Mouse (Mus musculus) monocyte, adult 59 days (primary cell): ENCODE results near the gene Gm13275. TPM values are rescaled to one million over a fixed set of nuclear protein-coding genes. Genes with fewer than 3 reads are reported as not detected.

Source experiments
- total RNA-seq, 2 experiments: library from RNA; stranded (reverse); gene quantifications; one replicate each; pipeline ENCODE4 v1.2.4; 2023

Gm13275 gene
- not detected for total RNA-seq

GRCm38 (mm10) chr4:88793936-88794675 is at the start of gene Gm13275:
Gm13275 (plus strand) TSS chr4:88794487.

DNA sequence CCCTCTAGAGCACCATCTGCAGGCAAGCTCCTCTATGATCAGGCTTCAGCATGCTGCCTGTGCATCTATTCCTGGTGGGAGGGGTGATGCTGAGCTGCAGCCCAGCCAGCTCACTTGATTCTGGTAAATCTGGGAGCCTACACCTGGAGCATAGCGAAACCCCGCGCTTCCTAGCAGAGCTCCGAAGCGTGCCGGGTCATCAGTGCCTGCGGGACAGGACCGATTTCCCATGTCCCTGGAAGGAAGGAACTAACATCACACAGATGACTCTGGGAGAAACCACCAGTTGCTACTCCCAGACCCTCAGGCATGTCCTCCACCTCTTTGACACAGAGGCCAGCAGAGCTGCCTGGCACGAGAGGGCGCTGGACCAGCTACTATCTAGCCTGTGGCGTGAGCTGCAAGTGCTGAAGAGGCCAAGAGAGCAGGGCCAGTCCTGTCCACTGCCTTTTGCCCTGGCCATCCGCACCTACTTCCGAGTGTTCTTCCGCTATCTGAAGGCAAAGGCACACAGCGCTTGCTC is 39.4 kb upstream of the Gm13275 start, which contains the start of gene Gm13271:
TSS of gene Gm13271 (plus strand) at position 51 of the 523 bp plus-strand sequence.

GRCm38 (mm10) chr4:88759610-88760268 is 34.5 kb upstream of the Gm13275 start, which contains the start of gene Gm13283:
Gm13283 (plus strand) TSS chr4:88760119.

GRCm38 (mm10) chr4:88773534-88773933 is 20.8 kb upstream of the Gm13275 start, which contains the start of gene Gm13290:
Gm13290 (plus strand) TSS chr4:88773834.

GRCm38 (mm10) chr4:88776622-88777021 is 17.7 kb upstream of the Gm13275 start, which contains the start of gene Gm13289:
Gm13289 (plus strand) TSS chr4:88776922.

GRCm38 (mm10) chr4:88779550-88779949 is 14.7 kb upstream of the Gm13275 start, which contains the start of gene Gm13272:
Gm13272 (plus strand) TSS chr4:88779850.

GRCm38 (mm10) chr4:88781831-88782230 is 12.5 kb upstream of the Gm13275 start, which contains the start of gene Ifnz:
Ifnz (plus strand) TSS chr4:88782131.

DNA sequence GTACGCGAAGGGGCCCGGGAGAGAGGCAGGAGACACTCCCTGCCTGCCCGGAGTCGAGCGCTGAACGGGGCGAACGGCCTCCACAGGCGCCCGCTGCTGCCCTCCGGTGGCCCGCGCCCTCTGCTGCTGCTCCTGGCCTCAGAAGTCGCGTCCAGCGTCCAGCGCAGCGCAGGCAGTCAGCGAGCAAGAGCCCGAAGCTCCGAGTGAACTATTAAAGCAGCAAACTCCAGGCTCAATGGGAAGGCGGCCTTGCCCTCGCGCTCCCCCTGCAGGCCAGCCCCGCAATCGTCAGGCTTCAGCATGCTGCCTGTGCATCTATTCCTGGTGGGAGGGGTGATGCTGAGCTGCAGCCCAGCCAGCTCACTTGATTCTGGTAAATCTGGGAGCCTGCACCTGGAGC is 8.9 kb upstream of the Gm13275 start, which contains the start of gene Gm13276:
TSS of gene Gm13276 (plus strand) at position 301 of the 400 bp plus-strand sequence.

GRCm38 (mm10) chr4:88788402-88788801 is 5.9 kb upstream of the Gm13275 start, which contains the start of gene Gm13277:
Gm13277 (plus strand) TSS chr4:88788632.

DNA sequence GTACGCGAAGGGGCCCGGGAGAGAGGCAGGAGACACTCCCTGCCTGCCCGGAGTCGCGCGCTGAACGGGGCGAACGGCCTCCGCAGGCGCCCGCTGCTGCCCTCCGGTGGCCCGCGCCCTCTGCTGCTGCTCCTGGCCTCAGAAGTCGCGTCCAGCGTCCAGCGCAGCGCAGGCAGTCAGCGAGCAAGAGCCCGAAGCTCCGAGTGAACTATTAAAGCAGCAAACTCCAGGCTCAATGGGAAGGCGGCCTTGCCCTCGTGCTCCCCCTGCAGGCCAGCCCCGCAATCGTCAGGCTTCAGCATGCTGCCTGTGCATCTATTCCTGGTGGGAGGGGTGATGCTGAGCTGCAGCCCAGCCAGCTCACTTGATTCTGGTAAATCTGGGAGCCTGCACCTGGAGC is 3.0 kb upstream of the Gm13275 start, which contains the start of gene Gm13278:
TSS of gene Gm13278 (plus strand) at position 301 of the 400 bp plus-strand sequence.

GRCm38 (mm10) chr4:88797097-88797496 is 2.8 kb downstream of the Gm13275 start, which contains the start of gene Gm13279:
Gm13279 (plus strand) TSS chr4:88797397.

GRCm38 (mm10) chr4:88799365-88799764 is 5.1 kb downstream of the Gm13275 start, which contains the start of gene Gm13285:
Gm13285 (plus strand) TSS chr4:88799665.

GRCm38 (mm10) chr4:88802954-88803353 is 8.7 kb downstream of the Gm13275 start, which contains the start of gene Gm13287:
Gm13287 (plus strand) TSS chr4:88803254.

DNA sequence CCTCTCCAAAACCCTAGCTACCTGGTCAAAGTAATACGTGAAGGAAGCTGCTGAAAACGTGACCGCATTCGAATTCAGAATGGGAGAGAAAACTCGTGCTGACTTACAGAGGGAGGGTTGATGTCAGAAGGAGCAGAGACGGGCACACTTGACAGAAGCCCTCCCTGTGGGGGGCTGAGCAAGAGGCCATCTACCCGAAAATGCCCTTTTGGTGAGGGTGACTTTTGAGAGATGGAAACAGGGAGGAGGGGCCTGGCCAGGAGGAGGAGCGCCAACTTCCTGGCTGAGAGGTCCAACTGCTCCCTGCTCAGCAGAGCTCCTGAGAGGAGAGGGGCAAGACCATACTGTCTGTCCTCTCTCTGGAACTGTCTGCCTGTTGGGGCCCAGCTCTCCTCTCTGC is 10.9 kb downstream of the Gm13275 start, which contains the start of gene Gm13288:
TSS of gene Gm13288 (plus strand) at position 301 of the 400 bp plus-strand sequence.

GRCm38 (mm10) chr4:88815928-88816327 is 21.6 kb downstream of the Gm13275 start, which contains the start of gene Ifna7:
Ifna7 (plus strand) TSS chr4:88816228.

DNA sequence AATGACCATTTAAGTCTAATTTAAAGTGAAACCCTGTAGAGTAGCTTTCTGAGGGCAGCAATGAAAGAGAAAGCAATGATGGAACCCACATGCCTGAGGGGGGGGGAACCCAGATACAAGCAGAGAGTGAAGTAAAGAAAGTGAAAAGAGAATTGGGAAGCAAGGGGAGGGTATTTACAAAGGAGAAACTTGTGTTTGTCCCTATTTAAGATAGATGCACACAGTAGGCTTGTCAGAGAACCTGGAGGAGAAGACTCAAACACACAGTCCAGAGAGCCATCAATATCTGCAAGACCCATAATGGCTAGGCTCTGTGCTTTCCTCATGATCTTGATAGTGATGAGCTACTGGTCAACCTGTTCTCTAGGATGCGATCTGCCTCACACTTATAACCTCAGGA is 25.4 kb downstream of the Gm13275 start, which contains the start of gene Ifna11:
TSS of gene Ifna11 (plus strand) at position 301 of the 400 bp plus-strand sequence.

GRCm38 (mm10) chr4:88827116-88827515 is 32.8 kb downstream of the Gm13275 start, which contains the start of gene Ifna6:
Ifna6 (plus strand) TSS chr4:88827416.

DNA sequence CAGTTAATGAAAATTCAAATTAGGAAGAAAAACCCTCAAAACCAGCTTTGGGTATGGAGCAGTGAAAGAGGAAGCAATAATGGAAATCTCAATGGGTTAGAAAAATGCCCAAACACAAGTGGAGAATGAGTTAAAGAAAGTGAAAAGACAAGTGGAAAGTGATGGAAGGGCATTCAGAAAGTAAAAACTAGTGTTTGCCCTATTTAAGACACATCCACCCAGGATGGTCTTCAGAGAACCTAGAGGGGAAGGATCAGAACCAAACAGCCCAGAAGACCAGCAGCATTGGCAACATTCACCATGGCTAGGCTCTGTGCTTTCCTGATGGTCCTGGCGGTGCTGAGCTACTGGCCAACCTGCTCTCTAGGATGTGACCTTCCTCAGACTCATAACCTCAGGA is 40.9 kb downstream of the Gm13275 start, which contains the start of gene Ifna5:
TSS of gene Ifna5 (plus strand) at position 301 of the 400 bp plus-strand sequence.

GRCm38 (mm10) chr4:88841438-88841911 is 47.2 kb downstream of the Gm13275 start, which contains the start of gene Ifna4:
Ifna4 (plus strand) TSS chr4:88841861.

